Mouse (Mus musculus) heart, adult 18-20 months (tissue): ENCODE measurements around the gene Ndufc2. TPM values are rescaled to one million over a fixed set of nuclear protein-coding genes. Genes with fewer than 3 reads are reported as not detected.
"Not testable (repeated sequence)": the region's sequence is repeated elsewhere in the genome, so short reads cannot be mapped to it uniquely, and the experiment has no call there.

Experiments used
- DNase-seq, 2 experiments: peaks; one replicate each; pipeline ENCODE4 v3.0.0; 2021 to 2022; ENCODE audit warnings: mixed read lengths in 1 of 2
- total RNA-seq, 2 experiments: library from RNA; stranded (reverse); gene quantifications; 2 replicates each; pipeline ENCODE4 v1.2.3; 2021

The Ndufc2 gene
- total RNA-seq, 2 experiments from 2014 or later, result 548 to 551 TPM

GRCm38 (mm10) chr7:97424621-97425245 lies 24.9 kb downstream of the Ndufc2 start:
- peak; percentile 81 to 95 for DNase-seq

DNA sequence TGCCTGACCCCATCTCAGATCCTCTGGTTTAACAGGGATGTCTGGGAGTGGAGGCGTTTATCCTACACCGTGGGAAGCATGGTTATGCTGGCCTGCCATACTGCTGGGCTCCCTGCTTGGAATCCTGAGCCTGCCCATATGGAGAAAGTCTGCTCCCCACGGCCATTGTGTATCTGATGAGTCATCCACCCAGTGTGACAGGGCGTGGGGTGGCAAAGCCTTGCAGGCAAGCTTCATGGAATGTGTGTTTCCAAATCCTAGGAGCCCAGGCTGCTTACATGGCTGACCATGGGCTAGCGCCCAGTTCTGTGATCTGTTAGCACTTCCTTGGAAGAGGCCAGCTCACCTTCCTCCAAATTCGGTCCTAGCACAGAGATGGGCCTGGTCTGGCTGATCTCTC lies 26.8 kb downstream of the Ndufc2 start:
- no peak for DNase-seq

GRCm38 (mm10) chr7:97427296-97427695 lies 27.5 kb downstream of the Ndufc2 start:
- no peak for DNase-seq

DNA sequence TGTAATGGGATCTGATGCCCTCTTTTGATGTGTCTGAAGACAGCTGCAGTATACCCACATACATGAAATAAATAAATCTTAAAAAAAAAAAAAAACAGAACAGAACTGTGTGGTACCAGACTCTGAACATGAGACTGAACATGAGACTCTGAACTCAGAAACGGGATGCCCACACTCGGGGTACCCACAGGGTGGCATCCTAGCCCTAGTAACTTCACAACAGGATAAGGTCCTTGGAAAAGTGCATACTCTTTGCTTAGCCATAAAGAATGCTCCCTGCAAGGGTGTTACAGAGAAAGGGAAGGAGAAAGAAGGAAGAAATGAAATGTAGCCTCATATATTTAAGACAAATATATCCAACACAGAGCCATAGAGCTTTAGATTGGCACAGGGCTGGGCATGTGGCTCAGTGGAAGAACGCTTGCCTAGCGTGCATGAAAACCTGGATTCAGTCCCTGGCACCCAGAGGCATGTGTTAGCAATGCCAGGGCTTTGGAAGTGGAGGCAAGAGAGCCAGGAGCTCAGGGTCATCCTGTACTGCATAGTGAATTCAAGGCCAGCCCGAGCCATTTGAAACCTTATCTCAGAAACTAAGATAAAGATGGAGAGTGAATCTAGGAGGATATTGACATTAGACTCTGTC lies 28.1 kb downstream of the Ndufc2 start:
- peak; percentile 47 to 72 for DNase-seq

DNA sequence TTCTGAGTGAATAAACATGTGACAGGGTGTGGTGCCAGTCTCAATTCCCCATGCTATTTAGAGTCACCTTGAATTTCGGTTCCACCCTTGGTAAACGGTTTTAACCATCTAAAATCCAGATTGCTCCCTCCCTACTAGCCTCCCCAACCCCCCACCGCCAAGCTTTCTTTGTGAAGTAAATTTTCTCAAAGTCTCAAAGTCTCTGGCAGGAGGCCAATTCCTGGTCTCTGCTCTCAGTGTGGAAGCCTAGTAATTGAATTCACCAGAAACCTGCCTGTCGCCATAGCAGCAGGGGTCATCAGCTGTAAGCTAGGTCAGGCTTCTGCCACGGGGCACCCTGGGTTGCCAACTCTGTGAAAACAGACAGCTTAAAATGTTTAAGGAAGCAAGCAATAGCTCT lies 29.9 kb downstream of the Ndufc2 start:
- DNase-seq, result peak in 1 of 2 experiments; percentile 15

DNA sequence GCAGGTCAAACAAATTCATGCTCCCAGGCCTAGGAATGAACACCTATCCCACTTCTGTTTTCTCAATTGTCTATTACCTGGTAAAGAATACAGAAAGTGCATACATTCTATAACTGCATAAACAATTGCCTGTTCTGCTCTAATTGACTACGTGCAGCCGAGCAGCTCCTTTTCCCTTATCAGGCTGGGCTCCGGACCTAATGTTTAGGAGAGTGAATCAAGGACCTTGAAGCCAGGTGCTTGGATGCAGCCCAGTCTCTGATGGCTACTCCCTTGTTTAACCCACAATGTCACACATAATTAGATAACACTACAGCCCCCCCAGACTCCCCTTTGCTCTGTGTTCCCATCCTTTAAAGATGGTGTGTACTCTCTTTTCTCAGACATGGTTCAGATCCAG lies 33.7 kb downstream of the Ndufc2 start:
- DNase-seq, result not testable (repeated sequence)

- DNase-seq, result no peak
Measured at GRCm38 (mm10) chr7:97434517-97434916, 34.7 kb downstream of the Ndufc2 start.

GRCm38 (mm10) chr7:97438986-97439385 lies 39.2 kb downstream of the Ndufc2 start:
- DNase-seq, result no peak

- peak; percentile 81 to 83 for DNase-seq
Measured at GRCm38 (mm10) chr7:97446171-97446925, 46.5 kb downstream of the Ndufc2 start.

DNA sequence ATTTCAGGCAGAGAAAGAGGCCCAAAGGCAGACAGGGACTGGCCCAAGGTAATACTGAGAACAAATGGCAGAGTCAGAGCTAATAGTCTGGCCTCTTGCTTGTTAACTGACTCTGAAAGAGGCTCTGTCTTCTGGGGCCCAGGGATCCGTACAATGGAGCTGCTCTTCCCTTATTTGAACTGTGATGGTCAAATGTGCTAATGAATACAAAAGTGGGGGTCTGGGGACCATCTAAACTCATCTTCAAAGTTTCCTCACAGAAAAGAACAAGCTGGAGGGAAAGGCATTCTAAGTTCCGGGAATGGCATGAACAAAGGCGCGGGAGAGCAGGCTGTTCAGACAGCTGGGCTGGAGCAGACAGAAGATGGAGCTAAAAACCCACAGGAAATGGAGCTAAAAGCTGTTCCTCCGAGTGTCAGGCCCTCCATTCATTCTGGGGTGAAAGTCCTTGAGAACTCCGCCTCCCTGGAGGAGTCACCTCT lies 47.3 kb downstream of the Ndufc2 start:
- no peak for DNase-seq

- DNase-seq, result not testable (repeated sequence)
Measured at GRCm38 (mm10) chr7:97451023-97451422, 51.2 kb downstream of the Ndufc2 start, which contains the start of gene Kctd14. TSS of gene Kctd14 (plus strand) at chr7:97451323.

DNA sequence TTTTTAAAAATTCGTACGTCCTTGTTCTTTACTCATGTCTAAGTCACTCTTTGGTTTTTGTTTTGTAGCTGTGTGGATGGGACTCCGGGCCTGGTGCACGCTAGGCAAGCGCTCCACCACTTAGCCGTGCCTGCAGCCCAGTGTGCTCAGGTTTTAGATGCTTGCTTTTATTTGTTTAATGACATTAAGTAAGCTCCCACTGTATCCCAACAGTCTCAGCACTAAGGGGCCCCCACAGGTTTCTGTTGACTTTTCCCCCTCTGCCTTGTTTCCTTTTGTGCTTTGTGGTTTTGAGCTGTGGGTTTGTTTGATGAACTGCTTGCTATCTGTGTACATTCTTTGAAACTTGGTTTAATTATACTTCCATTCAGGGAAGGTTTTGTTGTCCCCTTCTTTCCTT lies 52.4 kb downstream of the Ndufc2 start:
- DNase-seq, result no peak

DNA sequence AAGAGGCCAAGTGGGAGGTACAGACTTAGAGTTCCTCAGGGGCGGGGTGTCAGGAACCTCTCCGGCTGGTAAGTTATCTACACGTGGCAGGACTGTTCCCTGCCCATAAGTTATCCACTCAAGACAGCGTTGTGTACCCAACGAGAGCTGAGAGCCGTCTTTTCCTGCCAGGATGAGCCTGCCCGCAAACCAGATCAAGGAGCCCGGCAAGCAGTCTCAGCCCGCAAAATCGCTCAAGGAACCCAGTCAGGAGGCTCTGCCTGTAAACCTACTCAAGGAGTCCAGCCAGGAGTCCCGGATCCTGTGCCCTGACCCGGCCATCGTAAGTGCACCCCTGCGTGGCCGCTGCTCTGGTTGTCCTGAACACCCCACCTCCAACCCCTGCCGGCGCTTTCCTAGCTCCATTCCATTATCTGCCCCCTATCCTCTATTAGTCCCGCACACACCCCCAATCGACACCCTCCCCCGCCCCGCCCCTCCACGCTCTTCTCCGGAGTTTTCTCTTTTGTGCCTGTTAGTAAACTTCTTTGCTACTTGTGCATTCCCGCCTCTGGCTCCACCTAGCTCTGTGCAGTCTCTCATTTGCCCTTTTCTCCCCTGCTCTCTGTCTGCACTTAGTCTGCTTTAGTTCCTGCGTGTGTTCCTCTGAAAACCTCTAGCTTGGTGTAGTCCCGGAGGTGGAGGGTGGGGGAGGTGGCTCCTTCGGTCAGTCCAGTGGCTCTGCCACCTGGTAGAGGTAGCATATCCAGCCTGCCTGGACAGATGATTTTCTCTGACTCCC lies 53.5 kb downstream of the Ndufc2 start:
- DNase-seq, result peak in 1 of 2 experiments; percentile 26

- no peak for DNase-seq
Measured at GRCm38 (mm10) chr7:97454795-97455194, 55.0 kb downstream of the Ndufc2 start.

- DNase-seq, result no peak
Measured at GRCm38 (mm10) chr7:97455577-97455976, 55.8 kb downstream of the Ndufc2 start.

Other genes with a start within 250 kb of the Ndufc2 start
- under 1 TPM; 0.41 to 0.60 TPM for gene Usp35, start 68.0 kb upstream of the Ndufc2 start, total RNA-seq
- gene Kctd21, start 67.7 kb upstream of the Ndufc2 start, total RNA-seq, result 1 to 10 TPM; 4.1 to 4.9 TPM
- gene Alg8, start 28.4 kb upstream of the Ndufc2 start, total RNA-seq, result 1 to 10 TPM; 4.4 to 4.8 TPM
- 100 to 1,000 TPM in 1 of 2 experiments, 10 to 100 TPM in 1; 73.2 to 181 TPM for gene Thrsp, start 17.7 kb downstream of the Ndufc2 start, total RNA-seq
- under 1 TPM; 0.37 to 0.69 TPM for gene Kctd14, start 51.3 kb downstream of the Ndufc2 start, total RNA-seq
- gene Ints4, start 81.0 kb downstream of the Ndufc2 start, total RNA-seq, result 10 to 100 TPM; 51.9 to 69.1 TPM
- 10 to 100 TPM; 63.9 to 67.8 TPM for gene Aamdc, start 179.5 kb downstream of the Ndufc2 start, total RNA-seq
- 10 to 100 TPM; 14.3 to 16.1 TPM for gene Rsf1, start 179.9 kb downstream of the Ndufc2 start, total RNA-seq